Mouse (Mus musculus) testis, adult 2 months (tissue): ENCODE data around the gene Usp24.

ENCODE experiments used
- CTCF ChIP-seq: fragments of 200-500 bp; IDR thresholded peaks from 2 replicates; pipeline ENCODE4 v1.5.1; 2012; ENCODE audit warnings: low read depth, mild to moderate bottlenecking, inconsistent platforms, low read length, moderate library complexity; ENCODE audit not compliant: control insufficient read depth, insufficient read depth, insufficient replicate concordance
- POLR2A ChIP-seq: fragments of 200-500 bp; IDR thresholded peaks from 2 replicates; pipeline ENCODE4 v1.6.1; 2012; ENCODE audit warnings: low read depth, mild to moderate bottlenecking, inconsistent platforms, low read length, moderate library complexity; ENCODE audit not compliant: control insufficient read depth

GRCm38 (mm10) chr4:106438763-106439162 is 122.8 kb downstream of the Usp24 start:
- TF ChIP-seq POLR2A (no peak), CTCF (no peak)
